Mouse (Mus musculus) layer of hippocampus, postnatal 10 days (tissue): ENCODE results near the gene Tomm34. TPM values are rescaled to one million over a fixed set of nuclear protein-coding genes. Genes with fewer than 3 reads are reported as not detected.

Experiments
- DNase-seq, 2 experiments: peaks; one replicate each; pipeline ENCODE4 v3.0.0; 2021; ENCODE audit warnings: low spot score in 2 of 2
- total RNA-seq, 2 experiments: library from RNA; stranded (reverse); gene quantifications; 2 replicates each; pipeline ENCODE4 v1.2.3; 2021

Tomm34 gene
- total RNA-seq, 2 experiments from 2014 or later, result 41.8 to 43.6 TPM

DNA sequence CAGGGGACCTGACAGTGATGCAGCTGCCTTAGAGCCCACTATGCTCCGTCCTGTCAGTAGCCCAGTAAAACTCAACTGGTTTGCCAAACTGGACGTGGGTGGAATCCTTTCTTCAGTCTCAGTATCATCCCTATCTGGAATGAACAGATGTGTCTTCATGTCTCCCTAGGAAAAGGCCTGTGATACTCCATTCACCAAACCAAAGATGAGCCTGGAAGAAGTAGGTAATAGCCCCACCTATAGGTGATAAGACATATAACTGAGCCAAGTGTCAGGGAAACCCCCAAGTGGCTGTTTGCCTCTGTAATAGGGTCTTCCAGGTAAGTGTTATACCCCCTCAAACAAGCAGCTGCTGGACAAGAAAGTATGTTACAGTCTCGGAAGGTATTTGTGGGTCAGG, 52.1 kb downstream of the Tomm34 start:
- DNase-seq, result no peak

DNA sequence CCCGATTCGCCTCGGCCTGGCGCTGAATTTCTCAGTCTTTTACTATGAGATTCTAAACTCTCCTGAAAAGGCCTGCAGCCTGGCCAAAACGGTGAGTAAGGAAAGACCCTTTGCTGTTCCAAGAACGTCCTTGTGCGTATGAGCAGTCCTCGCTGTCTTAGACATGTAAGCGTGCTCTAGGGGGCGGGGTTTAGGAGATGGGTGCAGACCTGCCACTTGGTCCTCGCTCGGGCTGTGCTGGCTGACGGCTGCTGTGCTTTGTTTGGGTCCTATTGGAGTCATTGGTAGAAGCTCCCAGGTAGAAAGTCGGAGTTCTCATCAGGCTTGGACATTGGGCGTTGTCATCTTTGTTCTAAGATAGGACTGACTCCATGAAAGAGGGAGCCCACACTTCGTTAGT, 55.7 kb downstream of the Tomm34 start:
- no peak for DNase-seq

DNA sequence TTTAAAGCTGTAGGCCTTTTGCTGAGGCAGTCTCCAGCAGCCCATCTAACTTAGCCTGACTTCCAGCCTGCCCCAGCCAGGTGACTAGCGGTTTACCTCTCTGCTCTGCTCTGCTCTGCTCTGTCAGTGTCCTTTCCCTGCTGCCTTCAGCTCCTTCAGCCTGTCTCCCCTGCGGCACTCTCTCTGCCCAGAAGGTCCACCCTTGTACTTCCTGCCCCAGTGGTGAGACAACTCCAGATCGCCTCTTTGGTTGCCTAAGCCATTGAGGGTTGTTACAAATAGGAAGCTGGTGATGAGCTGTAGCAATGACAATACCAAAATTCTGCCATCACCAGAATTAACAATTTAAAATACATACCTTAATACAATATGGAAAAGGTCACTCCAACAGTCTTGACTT, 60.0 kb downstream of the Tomm34 start:
- DNase-seq, result no peak

DNA sequence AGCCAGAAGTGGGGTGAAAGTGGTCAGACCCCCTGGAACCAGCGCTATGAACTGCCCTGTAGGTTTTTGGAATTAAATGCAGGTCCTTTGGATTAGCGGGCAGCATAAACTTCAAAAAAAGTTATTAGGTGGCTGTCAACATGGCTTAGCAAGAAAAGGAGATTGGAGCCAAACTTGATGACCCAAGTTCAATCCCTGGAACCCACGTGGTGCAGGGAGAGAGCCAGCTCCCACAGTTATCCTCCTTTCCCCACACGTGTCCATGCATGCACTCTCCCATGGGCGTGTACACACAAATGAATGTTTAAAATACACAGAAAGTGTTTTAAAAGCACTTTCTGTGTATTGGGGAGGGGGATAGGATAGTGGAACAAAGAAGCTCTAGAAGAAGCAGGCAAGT, 60.5 kb downstream of the Tomm34 start:
- DNase-seq, result no peak

DNA sequence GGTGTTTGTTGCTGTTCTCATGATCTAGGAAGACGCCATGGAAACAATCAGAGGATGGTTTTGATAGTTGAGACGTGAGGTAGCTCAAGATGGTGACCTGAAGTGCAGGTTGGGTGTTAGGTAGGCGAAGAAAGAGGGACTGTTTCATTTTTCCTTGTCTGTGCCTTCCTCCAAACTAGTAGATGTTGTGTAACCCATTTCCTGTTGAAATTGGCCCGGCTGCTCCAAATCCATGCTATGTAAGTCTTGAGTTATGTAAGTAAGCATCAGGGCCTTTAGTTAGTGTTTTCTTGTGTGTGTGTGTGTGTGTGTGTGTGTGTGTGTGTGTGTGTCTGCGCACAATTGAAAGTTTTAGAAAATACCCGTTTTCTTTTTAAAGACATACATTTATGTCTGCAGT, 61.7 kb downstream of the Tomm34 start:
- DNase-seq, result no peak

DNA sequence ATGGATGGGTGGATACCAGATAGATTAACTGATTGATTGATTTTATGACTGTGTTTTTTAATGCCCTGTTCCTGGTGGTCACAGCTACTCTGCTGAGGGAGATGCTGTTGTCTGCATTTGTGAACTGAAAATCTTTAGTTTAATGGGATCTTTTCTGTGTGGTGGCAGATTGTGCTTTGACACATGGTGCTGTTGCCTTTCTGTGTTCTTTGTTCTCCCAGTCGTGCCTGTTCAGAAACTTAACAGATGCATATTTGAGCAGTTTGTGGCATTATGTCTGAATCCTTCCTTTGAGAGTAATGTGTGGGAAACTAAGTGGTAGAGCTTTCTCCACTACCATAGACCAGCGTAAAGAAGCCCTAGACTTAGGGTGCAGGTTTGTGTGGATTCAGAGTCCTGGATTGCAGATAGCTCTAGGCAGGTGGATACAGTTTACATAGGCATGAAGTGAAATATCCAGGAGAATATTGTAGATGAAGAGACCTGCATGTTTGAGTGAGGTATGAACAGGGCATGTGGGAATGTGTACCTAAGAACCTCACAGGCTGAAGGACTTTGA, 62.9 kb downstream of the Tomm34 start:
- DNase-seq, result no peak

DNA sequence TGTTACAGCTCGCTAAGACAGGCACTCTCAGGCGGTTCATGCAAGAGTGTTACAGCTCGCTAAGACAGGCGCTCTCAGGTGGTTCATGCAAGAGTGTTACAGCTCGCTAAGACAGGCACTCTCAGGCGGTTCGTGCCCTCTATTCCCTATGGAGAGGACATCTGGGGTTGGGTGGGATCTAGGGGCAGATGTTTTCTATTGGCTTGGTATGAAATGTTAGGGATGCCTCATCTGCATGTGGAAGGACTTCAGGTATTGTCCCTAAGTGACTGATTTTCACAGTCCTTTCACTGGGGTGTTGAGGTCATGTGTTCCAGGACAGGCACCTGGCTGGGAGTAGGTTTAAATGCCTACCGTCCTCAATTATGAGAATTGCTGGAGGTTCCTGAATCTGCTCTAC, 63.4 kb downstream of the Tomm34 start:
- DNase-seq, result no peak

DNA sequence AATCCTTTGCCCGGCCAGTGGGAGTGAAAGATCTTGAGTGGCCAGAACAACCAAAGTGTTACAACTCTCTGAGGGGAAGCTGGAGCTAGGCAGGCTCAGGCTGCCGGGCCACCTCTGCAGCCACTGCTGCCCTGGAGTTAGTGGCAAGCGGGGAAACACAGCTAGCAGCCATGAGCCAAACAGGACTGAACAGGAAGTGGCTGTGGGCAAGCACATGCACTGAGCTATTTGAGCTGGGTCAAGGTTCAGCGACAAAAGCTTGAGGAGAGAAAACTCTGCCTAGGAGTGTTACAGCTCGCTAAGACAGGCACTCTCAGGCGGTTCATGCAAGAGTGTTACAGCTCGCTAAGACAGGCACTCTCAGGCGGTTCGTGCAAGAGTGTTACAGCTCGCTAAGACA, 64.0 kb downstream of the Tomm34 start:
- DNase-seq, result no peak

DNA sequence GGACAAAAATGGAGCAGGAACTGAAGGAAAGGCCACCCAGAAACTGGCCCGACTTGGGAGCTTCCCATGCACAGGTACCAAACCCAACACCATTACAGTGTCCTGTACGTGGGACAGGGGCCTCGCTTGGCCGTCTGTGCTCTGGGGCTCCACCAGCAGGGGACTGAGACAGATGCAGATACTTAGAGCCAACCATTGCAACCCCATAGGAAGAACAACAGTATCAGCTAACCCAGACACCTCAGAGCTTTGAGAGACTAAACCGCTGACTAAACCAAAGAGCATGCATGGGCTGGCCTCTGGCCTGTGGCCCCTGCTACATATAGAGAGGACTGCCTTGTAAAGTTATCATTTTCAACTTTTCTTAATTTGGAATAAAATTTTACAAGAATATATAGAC, 66.5 kb downstream of the Tomm34 start:
- no peak for DNase-seq

Other genes starting within 250 kb of the Tomm34 start
- not detected for gene Kcnk15, start 217.5 kb downstream of the Tomm34 start, total RNA-seq
- 10 to 100 TPM; 55.6 to 57.2 TPM for gene Rims4, start 152.5 kb downstream of the Tomm34 start, total RNA-seq
- gene Ywhab, start 76.2 kb downstream of the Tomm34 start, total RNA-seq, result 100 to 1,000 TPM; 562 to 599 TPM
- 1 to 10 TPM; 1.7 TPM for gene Pabpc1l, start 45.7 kb downstream of the Tomm34 start, total RNA-seq
- 10 to 100 TPM; 36.7 to 41.4 TPM for gene Stk4, start 847 bp downstream of the Tomm34 start, total RNA-seq
- gene Kcns1, start 99.9 kb upstream of the Tomm34 start, total RNA-seq, result 1 to 10 TPM; 6.5 to 7.7 TPM
- gene Wfdc5, start 111.6 kb upstream of the Tomm34 start, total RNA-seq, result not detected
- gene Wfdc12, start 119.4 kb upstream of the Tomm34 start, total RNA-seq, result not detected
- not detected for gene Wfdc15a, start 129.0 kb upstream of the Tomm34 start, total RNA-seq
- not detected for gene Wfdc15b, start 150.5 kb upstream of the Tomm34 start, total RNA-seq
- gene Svs2, start 167.3 kb upstream of the Tomm34 start, total RNA-seq, result not detected
- not detected for gene Svs3b, start 185.5 kb upstream of the Tomm34 start, total RNA-seq
- not detected for gene Svs4, start 207.3 kb upstream of the Tomm34 start, total RNA-seq
- gene Svs3a, start 218.1 kb upstream of the Tomm34 start, total RNA-seq, result not detected
- gene Svs6, start 245.6 kb upstream of the Tomm34 start, total RNA-seq, result not detected